Mouse (Mus musculus) lung, adult 2 months (tissue): ENCODE results near the gene Ly6g5c. TPM values are rescaled to one million over a fixed set of nuclear protein-coding genes. Genes with fewer than 3 reads are reported as not detected.

Experiments used
- DNase-seq: peaks from one replicate; pipeline ENCODE4 v3.0.0; 2022
- H3K4me1 ChIP-seq: fragments of 200-500 bp; 2 replicates; pipeline ENCODE4 v1.6.1; 2011; ENCODE audit warnings: low read length; ENCODE audit not compliant: control insufficient read depth, insufficient read depth
- H3K4me3 ChIP-seq: fragments of 200-500 bp; replicated peaks from 2 replicates; pipeline ENCODE3; 2011; ENCODE audit warnings: low read depth, mild to moderate bottlenecking, control low read depth, low read length; ENCODE audit errors: extremely low read depth
- CTCF ChIP-seq: fragments of 200-500 bp; IDR thresholded peaks from 2 replicates; pipeline ENCODE4 v1.5.1; 2011; ENCODE audit warnings: mild to moderate bottlenecking, low read length, control low read depth; ENCODE audit not compliant: insufficient read depth
- POLR2A ChIP-seq: fragments of 200-500 bp; IDR thresholded peaks from 2 replicates; pipeline ENCODE4 v1.6.1; 2011; ENCODE audit warnings: low read depth, mild to moderate bottlenecking, control low read depth, low read length, borderline replicate concordance; ENCODE audit errors: extremely low read depth
- WGBS: fragments of 180-500 bp; shearing (Covaris S2); methylation state at CpG from one replicate; pipeline ENCODE4 v1.1.7; 2018; 5-methylcytosine and 5-hydroxymethylcytosine counted together
- polyA plus RNA-seq: library from polyadenylated mRNA; depleted of rRNA; stranded (reverse); fragments of >200 nt; gene quantifications from 2 replicates; pipeline ENCODE4 v1.2.3, GENCODE M21; 2012

Ly6g5c gene
- polyA plus RNA-seq, 1 experiment, result not detected

- Histone ChIP-seq H3K4me1 (peaks cover 5% of the 10 kb centered on the region), H3K4me3 (peak within 1 kb of the TSS; percentile 59)
- TF ChIP-seq POLR2A (no peak), CTCF (no peak)
- WGBS, result 69% methylated on average over 10 of the region's 10 CpGs
- no peak for DNase-seq
Measured at GRCm38 (mm10) chr17:35066084-35066483, 42.0 kb upstream of the Ly6g5c start, which contains the start of gene Mpig6b. Gene Mpig6b, minus strand, starts transcription at chr17:35066184.

- Histone ChIP-seq H3K4me1 (peaks cover 5% of the 10 kb centered on the region), H3K4me3 (no peak overlapping the region)
- peak; percentile 20; the same call in 1 of the 2 replicates for TF ChIP-seq POLR2A
- TF ChIP-seq CTCF, result no peak
- 53% methylated on average over 17 of the region's 17 CpGs for WGBS
- DNase-seq, result no peak
Measured at GRCm38 (mm10) chr17:35068213-35068914, 39.7 kb upstream of the Ly6g5c start.

- 47% methylated on average over 6 of the region's 6 CpGs for WGBS
- DNase-seq, result no peak
- TF ChIP-seq POLR2A, result no peak
- peak; percentile 21; the same call in 1 of the 2 replicates for TF ChIP-seq CTCF
Measured at GRCm38 (mm10) chr17:35070556-35071229, 37.4 kb upstream of the Ly6g5c start.

GRCm38 (mm10) chr17:35071454-35071853 lies 36.6 kb upstream of the Ly6g5c start:
- Histone ChIP-seq H3K4me1 (no peaks in the 10 kb centered on the region), H3K4me3 (no peak overlapping the region)
- DNase-seq, result no peak
- no peak for TF ChIP-seq CTCF
- no peak for TF ChIP-seq POLR2A
- WGBS, result 73% methylated on average over 9 of the region's 9 CpGs

More at GRCm38 (mm10) chr17:35070556-35071229, 37.4 kb upstream of the Ly6g5c start:
- H3K4me3 ChIP-seq, result no peak overlapping the region
- no peaks in the 10 kb centered on the region for H3K4me1 ChIP-seq

GRCm38 (mm10) chr17:35074097-35074496 lies 34.0 kb upstream of the Ly6g5c start:
- WGBS, result 54% methylated on average over 17 of the region's 17 CpGs
- DNase-seq, result no peak

GRCm38 (mm10) chr17:35076507-35077176 lies 31.4 kb upstream of the Ly6g5c start, which contains the start of gene Ly6g6e:
Gene Ly6g6e, plus strand, starts transcription at chr17:35076902.
- TF ChIP-seq POLR2A (no peak), CTCF (no peak)
- Histone ChIP-seq H3K4me1 (no peaks in the 10 kb centered on the region; the same call in none of the 2 replicates), H3K4me3 (peak within 1 kb of the TSS; percentile 67)
- no peak for DNase-seq
- 29% methylated on average over 10 of the region's 10 CpGs for WGBS

More at GRCm38 (mm10) chr17:35074097-35074496, 34.0 kb upstream of the Ly6g5c start:
- no peak overlapping the region for H3K4me3 ChIP-seq
- TF ChIP-seq CTCF (no peak), POLR2A (no peak)
- H3K4me1 ChIP-seq, result no peaks in the 10 kb centered on the region; the same call in none of the 2 replicates

GRCm38 (mm10) chr17:35077285-35077684 lies 30.8 kb upstream of the Ly6g5c start:
- 22% methylated on average over 2 of the region's 2 CpGs for WGBS
- DNase-seq, result peak; percentile 46
- H3K4me1 ChIP-seq, result no peaks in the 10 kb centered on the region; the same call in none of the 2 replicates
- TF ChIP-seq POLR2A (no peak), CTCF (no peak)
- H3K4me3 ChIP-seq, result peak overlapping the region; percentile 67

GRCm38 (mm10) chr17:35077786-35078233 lies 30.3 kb upstream of the Ly6g5c start, which contains the start of gene Ly6g6d:
Gene Ly6g6d, minus strand, starts transcription at chr17:35078065.
- TF ChIP-seq CTCF (peak; percentile 74), POLR2A (peak; percentile 84; the same call in 1 of the 2 replicates)
- H3K4me3 ChIP-seq, result peak within 1 kb of the TSS; percentile 67
- WGBS, result 7% methylated on average over 14 of the region's 14 CpGs
- no peaks in the 10 kb centered on the region; the same call in none of the 2 replicates for H3K4me1 ChIP-seq
- peak; percentile 76 for DNase-seq

- no peaks in the 10 kb centered on the region; the same call in none of the 2 replicates for H3K4me1 ChIP-seq
- no peak overlapping the region for H3K4me3 ChIP-seq
- no peak for DNase-seq
- no peak for TF ChIP-seq CTCF
- no peak for TF ChIP-seq POLR2A
- WGBS, result 49% methylated on average over 9 of the region's 9 CpGs
Measured at GRCm38 (mm10) chr17:35079778-35080177, 28.3 kb upstream of the Ly6g5c start.
